Mouse (Mus musculus) frontal cortex, postnatal 25 days (tissue): ENCODE measurements around the gene Nfatc2.

ENCODE experiments used
- DNase-seq, 2 experiments: peaks; one replicate each; pipeline ENCODE4 v3.0.0; 2022; ENCODE audit warnings: low spot score in 2 of 2

Gene Nfatc2

GRCm38 (mm10) chr2:168601491-168602386 is at the start of gene Nfatc2:
Gene Nfatc2 (minus strand): TSS chr2:168601657.
- peak; percentile 58 to 63 for DNase-seq

- DNase-seq: no peak
These were observed 46.7 kb upstream of the Nfatc2 start for GRCm38 (mm10) chr2:168648171-168648570.

GRCm38 (mm10) chr2:168644855-168645254 is 43.4 kb upstream of the Nfatc2 start:
- DNase-seq: no peak

- no peak for DNase-seq
These were observed 42.2 kb upstream of the Nfatc2 start for GRCm38 (mm10) chr2:168643524-168644177.

GRCm38 (mm10) chr2:168642187-168642586 is 40.7 kb upstream of the Nfatc2 start:
- no peak for DNase-seq

GRCm38 (mm10) chr2:168640460-168640859 is 39.0 kb upstream of the Nfatc2 start:
- DNase-seq: no peak

GRCm38 (mm10) chr2:168634881-168635280 is 33.4 kb upstream of the Nfatc2 start:
- no peak for DNase-seq

- DNase-seq: no peak
These were observed 31.9 kb upstream of the Nfatc2 start for GRCm38 (mm10) chr2:168633301-168633816.

- no peak for DNase-seq
These were observed 31.1 kb upstream of the Nfatc2 start for GRCm38 (mm10) chr2:168632543-168632942.

- DNase-seq: peak; percentile 63 to 79
These were observed 27.3 kb upstream of the Nfatc2 start for GRCm38 (mm10) chr2:168628787-168629186.

GRCm38 (mm10) chr2:168627829-168628770 is 26.6 kb upstream of the Nfatc2 start:
- no peak for DNase-seq

- DNase-seq: no peak
These were observed 24.9 kb upstream of the Nfatc2 start for GRCm38 (mm10) chr2:168626385-168626784.

- no peak for DNase-seq
These were observed 23.6 kb upstream of the Nfatc2 start for GRCm38 (mm10) chr2:168625091-168625490.

GRCm38 (mm10) chr2:168621111-168621802 is 19.8 kb upstream of the Nfatc2 start:
- no peak for DNase-seq

- DNase-seq: no peak
These were observed 16.8 kb upstream of the Nfatc2 start for GRCm38 (mm10) chr2:168618205-168618717.

GRCm38 (mm10) chr2:168615160-168615559 is 13.7 kb upstream of the Nfatc2 start:
- no peak for DNase-seq

GRCm38 (mm10) chr2:168614170-168614872 is 12.9 kb upstream of the Nfatc2 start:
- DNase-seq: no peak

- no peak for DNase-seq
These were observed 11.8 kb upstream of the Nfatc2 start for GRCm38 (mm10) chr2:168613092-168613880.

- no peak for DNase-seq
These were observed 9.5 kb upstream of the Nfatc2 start for GRCm38 (mm10) chr2:168610941-168611340.
